Mouse (Mus musculus): Measurements from ENCODE around the gene Col1a2.

Gene Col1a2

DNA sequence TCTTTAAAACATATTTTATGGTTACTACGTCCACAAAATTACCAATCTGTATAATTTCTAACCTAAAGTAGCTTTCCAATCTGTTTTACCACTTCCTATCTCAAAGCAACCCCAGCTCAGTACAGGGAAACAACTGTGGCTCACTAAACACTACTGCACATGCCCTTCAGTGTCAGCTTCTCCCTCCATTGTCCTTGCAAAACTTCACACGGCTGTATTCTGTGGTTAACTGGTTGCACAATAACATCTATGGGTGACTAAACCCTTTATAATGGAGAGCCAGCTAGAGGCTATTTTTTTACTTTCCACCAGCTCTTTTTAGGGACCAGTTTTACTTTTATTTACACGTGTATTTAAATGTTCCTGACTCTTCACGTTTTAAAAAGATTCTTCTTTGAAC is 83.3 kb downstream of the Col1a2 start:
- DNase-seq (ENCODE audit: low spot score): no peak

DNA sequence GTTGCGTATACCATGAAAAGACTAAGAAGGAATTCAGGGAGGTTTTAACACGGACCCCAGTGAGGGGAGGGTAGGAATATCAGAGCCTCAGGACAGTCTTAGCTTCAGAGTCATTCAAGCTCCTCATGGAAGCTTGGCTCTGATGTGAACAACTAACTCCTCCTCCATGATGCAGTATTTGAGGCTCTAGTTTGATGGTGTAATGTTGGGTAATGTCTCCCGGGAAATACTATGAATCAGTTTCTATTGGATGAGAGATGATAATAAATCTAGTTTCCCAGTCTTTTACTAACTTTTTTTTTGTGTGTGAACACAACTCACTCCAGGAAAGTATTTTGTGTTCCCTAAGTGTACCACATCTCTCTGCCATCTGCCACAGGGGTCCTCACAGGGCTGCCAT is 84.1 kb downstream of the Col1a2 start:
- no peak for DNase-seq (ENCODE audit: low spot score)

DNA sequence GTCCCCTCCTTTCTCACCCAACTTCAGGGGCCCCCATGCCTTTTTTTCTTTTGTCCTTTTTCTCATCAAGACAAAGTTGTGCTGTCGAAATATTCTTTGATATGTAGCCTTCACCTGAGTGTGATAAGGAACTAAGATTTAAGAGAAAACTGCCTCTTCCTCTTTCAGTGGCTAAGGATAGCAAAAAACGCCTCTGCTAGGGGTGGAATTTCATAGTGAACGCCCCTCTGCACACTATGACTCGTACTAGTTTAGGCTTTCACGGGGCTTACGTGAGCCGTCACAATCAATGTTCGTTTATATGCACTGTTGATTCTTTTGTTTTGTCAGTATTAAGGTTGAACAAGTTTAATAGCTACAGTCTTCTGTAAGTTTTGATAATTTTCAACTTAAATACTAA is 85.5 kb downstream of the Col1a2 start:
- DNase-seq (ENCODE audit: low spot score): no peak

All from yolk sac, embryonic 10.5 days (tissue).